Mouse (Mus musculus): ENCODE measurements at regions not wholly inside any gene's neighbourhood (a gene's known extent, or its start where the extent isn't known, plus 50 kb on each side); places are given as distances from the start of the nearest gene placed in this dataset.

- TF ChIP-seq CTCF (conservative IDR thresholded peaks at IDR 0.05; ENCODE audit: insufficient read depth, insufficient read length, low read depth, low read length), result no peak
- no peak for TF ChIP-seq POLR2A (IDR thresholded peaks at IDR 0.05; ENCODE audit: low read depth, low read length)
Measured at GRCm38 (mm10) chr14:28775686-28776085, 242.3 kb upstream of the Lrtm1 start.

All from kidney, adult 2 months (tissue).